Mouse (Mus musculus) gastrocnemius, postnatal 4 days (tissue): ENCODE measurements around the gene Hspbp1. TPM values are rescaled to one million over a fixed set of nuclear protein-coding genes. Genes with fewer than 3 reads are reported as not detected.

Experiments
- DNase-seq, 2 experiments: peaks; one replicate each; pipeline ENCODE4 v3.0.0; 2021 to 2022; ENCODE audit warnings: low spot score in 2 of 2, mixed read lengths in 2 of 2
- long read RNA-seq, 2 experiments: library from polyadenylated mRNA; stranded (forward); transcript quantifications; one replicate each; pipeline ENCODE4 v2.0.0; 2021
- total RNA-seq, 2 experiments: library from RNA; stranded (reverse); gene quantifications; 2 replicates each; pipeline ENCODE4 v1.2.3; 2021

The Hspbp1 gene
- 10 to 100 TPM; 25.7 to 27.8 TPM for total RNA-seq
- long read RNA-seq, experiment 1, transcript Hspbp1-201 (8 exons, 1,593 nt): major isoform, 11 of 43 reads
- long read RNA-seq, experiment 1, partial matches to known transcripts: 1 of 43 reads
- long read RNA-seq, experiment 1, other reads (novel, unspliced or antisense): 31 of 43 reads
- long read RNA-seq, experiment 2, transcript Hspbp1-201 (8 exons, 1,593 nt): major isoform, 9 of 46 reads
- long read RNA-seq, experiment 2, partial matches to known transcripts: 5 of 46 reads
- long read RNA-seq, experiment 2, other reads (novel, unspliced or antisense): 32 of 46 reads

GRCm38 (mm10) chr7:4684632-4685417 is at the start of gene Hspbp1:
Gene Hspbp1, minus strand, starts transcription at chr7:4685068.
- peak; percentile 69 to 84 for DNase-seq

GRCm38 (mm10) chr7:4732968-4733392 is 48.1 kb upstream of the Hspbp1 start:
- no peak for DNase-seq

GRCm38 (mm10) chr7:4731090-4731489 is 46.2 kb upstream of the Hspbp1 start:
- DNase-seq: no peak

- no peak for DNase-seq
These were observed 40.3 kb upstream of the Hspbp1 start, which contains the start of gene Tmem150b for GRCm38 (mm10) chr7:4725169-4725568. Gene Tmem150b, minus strand, starts transcription at chr7:4725249.

GRCm38 (mm10) chr7:4724359-4724758 is 39.5 kb upstream of the Hspbp1 start:
- no peak for DNase-seq

- no peak for DNase-seq
These were observed 38.6 kb upstream of the Hspbp1 start for GRCm38 (mm10) chr7:4723508-4723907.

GRCm38 (mm10) chr7:4719276-4719675 is 34.4 kb upstream of the Hspbp1 start:
- DNase-seq: no peak

GRCm38 (mm10) chr7:4716955-4717354 is 32.1 kb upstream of the Hspbp1 start:
- DNase-seq: no peak

GRCm38 (mm10) chr7:4712594-4712993 is 27.7 kb upstream of the Hspbp1 start:
- no peak for DNase-seq

- peak in 1 of 2 experiments; percentile 44 for DNase-seq
These were observed 20.2 kb upstream of the Hspbp1 start for GRCm38 (mm10) chr7:4705098-4705497.

- no peak for DNase-seq
These were observed 18.3 kb upstream of the Hspbp1 start for GRCm38 (mm10) chr7:4703195-4703594.

GRCm38 (mm10) chr7:4702334-4702733 is 17.5 kb upstream of the Hspbp1 start:
- no peak for DNase-seq

GRCm38 (mm10) chr7:4693004-4693403 is 8.1 kb upstream of the Hspbp1 start:
- DNase-seq: no peak

GRCm38 (mm10) chr7:4690951-4691653 is 6.2 kb upstream of the Hspbp1 start:
- DNase-seq: no peak

- DNase-seq: peak; percentile 65 to 78
These were observed 5.5 kb upstream of the Hspbp1 start, which contains the start of gene Brsk1 for GRCm38 (mm10) chr7:4690387-4690786. Gene Brsk1, plus strand, starts transcription at chr7:4690604.

GRCm38 (mm10) chr7:4684203-4684602 is 665 bp downstream of the Hspbp1 start:
- no peak for DNase-seq

GRCm38 (mm10) chr7:4683307-4683706 is 1.6 kb downstream of the Hspbp1 start:
- DNase-seq: no peak

GRCm38 (mm10) chr7:4675200-4675599 is 9.7 kb downstream of the Hspbp1 start:
- no peak for DNase-seq

GRCm38 (mm10) chr7:4674114-4674731 is 10.6 kb downstream of the Hspbp1 start:
- DNase-seq: no peak

- no peak for DNase-seq
These were observed 12.9 kb downstream of the Hspbp1 start for GRCm38 (mm10) chr7:4671956-4672355.

- no peak for DNase-seq
These were observed 14.1 kb downstream of the Hspbp1 start for GRCm38 (mm10) chr7:4670655-4671255.
